ENCODE assay signal across 8 mouse cellular contexts in the genomic region with DNA sequence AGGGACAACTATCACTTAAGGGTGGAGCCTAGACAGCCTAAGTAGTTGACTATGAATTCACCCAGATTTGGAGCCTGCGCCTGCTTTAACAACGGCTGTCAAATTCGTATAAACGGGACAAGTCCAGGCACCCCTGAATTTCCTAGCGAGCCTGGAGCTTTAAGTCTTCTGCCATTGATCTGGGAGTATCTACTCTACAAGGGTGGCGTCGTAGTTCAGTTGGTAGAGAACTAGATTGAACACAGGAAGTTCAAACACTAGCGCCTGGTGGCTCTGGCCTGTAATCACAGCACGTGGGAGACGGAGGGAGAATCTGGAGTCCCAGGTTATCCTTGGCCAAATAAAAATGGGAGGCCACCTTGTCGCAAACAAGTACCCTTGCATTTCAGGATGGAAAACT. TPM values are rescaled to one million over a fixed set of nuclear protein-coding genes. Genes with fewer than 3 reads are reported as not detected.
DNase-seq lines count a peak whose midpoint lies in the region; ATAC-seq and TF ChIP-seq lines count a peak whose summit lies in the region.

No protein-coding gene starts in this region.

- peaks cover 3% of the 10 kb centered on the region; the same call in 1 of the 2 replicates for H3K79me2 ChIP-seq in liver, adult 2 months (ENCODE audit: control insufficient read depth, insufficient read depth, low read length)

- no peak for TF ChIP-seq POLR2A in liver, adult 2 months (IDR thresholded peaks at IDR 0.05; ENCODE audit: extremely low read depth, insufficient read depth, low read length)

- no peak for ATAC-seq in embryonic facial prominence, embryonic 11.5 days (replicated peaks; ENCODE audit: insufficient number of reproducible peaks, low FRiP score, low TSS enrichment, low read depth)
- peak; percentile 6; the same call in 1 of the 2 replicates for ATAC-seq in intestine, embryonic 16.5 days
- no peak for ATAC-seq in midbrain, embryonic 16.5 days

- H3K9me3 ChIP-seq in embryonic facial prominence, embryonic 11.5 days (replicated peaks; ENCODE audit: control insufficient read depth, low read length) = no peaks in the 10 kb centered on the region
- H3K9me3 ChIP-seq in intestine, embryonic 16.5 days (ENCODE audit: control insufficient read depth, low read length) = no peaks in the 10 kb centered on the region
- H3K9me3 ChIP-seq in midbrain, embryonic 16.5 days (replicated peaks; ENCODE audit: control insufficient read depth, low read length, poor library complexity, severe bottlenecking) = no peaks in the 10 kb centered on the region

- peaks cover 6% of the 10 kb centered on the region for H3K4me1 ChIP-seq in liver, adult 2 months (ENCODE audit: control insufficient read depth, insufficient read depth, low read length)
- H3K4me1 ChIP-seq in embryonic facial prominence, embryonic 11.5 days (ENCODE audit: control insufficient read depth, insufficient read depth, low read length) = no peaks in the 10 kb centered on the region
- peaks cover 7% of the 10 kb centered on the region; the same call in 1 of the 2 replicates for H3K4me1 ChIP-seq in intestine, embryonic 16.5 days (ENCODE audit: control insufficient read depth, insufficient read depth, low read length)
- peaks cover 8% of the 10 kb centered on the region for H3K4me1 ChIP-seq in midbrain, embryonic 16.5 days (ENCODE audit: control insufficient read depth, insufficient read depth, low read length)

- TF ChIP-seq CTCF in liver, adult 2 months (IDR thresholded peaks at IDR 0.05; ENCODE audit: low read depth, low read length) = no peak

- no peak for DNase-seq in liver, adult 2 months (ENCODE audit: extremely low read depth, low read depth, low spot score)
- no peak for DNase-seq in liver
- peak; percentile 24 for DNase-seq in embryonic facial prominence, embryonic 11.5 days (ENCODE audit: low spot score)
- DNase-seq in gastrocnemius, postnatal 14 days = no peak
- no peak for DNase-seq in urinary bladder, postnatal 25 days (ENCODE audit: low spot score)
- DNase-seq in embryo, embryonic 9.5 days (ENCODE audit: extremely low spot score) = no peak

- no peaks in the 10 kb centered on the region for H3K36me3 ChIP-seq in liver, adult 2 months (ENCODE audit: control insufficient read depth, insufficient read depth, low read length)
- no peaks in the 10 kb centered on the region for H3K36me3 ChIP-seq in embryonic facial prominence, embryonic 11.5 days (replicated peaks; ENCODE audit: control insufficient read depth, insufficient read depth, low read depth, low read length)
- H3K36me3 ChIP-seq in intestine, embryonic 16.5 days (ENCODE audit: control insufficient read depth, insufficient read depth, low read length) = no peaks in the 10 kb centered on the region
- no peaks in the 10 kb centered on the region for H3K36me3 ChIP-seq in midbrain, embryonic 16.5 days (ENCODE audit: control insufficient read depth, insufficient read depth, low read length)

- H3K9ac ChIP-seq in liver, adult 2 months (ENCODE audit: low read depth, low read length) = peak overlapping the region; percentile 15; the same call in 1 of the 2 replicates
- peak overlapping the region; percentile 65; the same call in 1 of the 2 replicates for H3K9ac ChIP-seq in embryonic facial prominence, embryonic 11.5 days (replicated peaks; ENCODE audit: low read length)
- H3K9ac ChIP-seq in intestine, embryonic 16.5 days (ENCODE audit: low read depth, low read length) = 0 out of 2 replicates have a peak overlapping the region, but pooled peaks have one; percentile 35
- no peak overlapping the region; the same call in 1 of the 2 replicates for H3K9ac ChIP-seq in midbrain, embryonic 16.5 days (ENCODE audit: low read depth, low read length)

- H3K4me2 ChIP-seq in embryonic facial prominence, embryonic 11.5 days (ENCODE audit: low read depth, low read length) = peak overlapping the region; percentile 93
- H3K4me2 ChIP-seq in intestine, embryonic 16.5 days (ENCODE audit: low read depth, low read length) = peak overlapping the region; percentile 96
- peak overlapping the region; percentile 96 for H3K4me2 ChIP-seq in midbrain, embryonic 16.5 days (ENCODE audit: low read length)

- 64% methylated on average over 11 of the region's 11 CpGs for whole genome bisulfite sequencing in liver, adult 2 months
- 64% methylated on average over 11 of the region's 11 CpGs for WGBS in embryonic facial prominence, embryonic 11.5 days
- WGBS in intestine, embryonic 16.5 days = 61% methylated on average over 11 of the region's 11 CpGs
- 66% methylated on average over 11 of the region's 11 CpGs for WGBS in midbrain, embryonic 16.5 days

- no peak overlapping the region for H3K4me3 ChIP-seq in liver, adult 2 months (ENCODE audit: insufficient read depth, low read depth, low read length)
- peak overlapping the region; percentile 70; the same call in 1 of the 2 replicates for H3K4me3 ChIP-seq in embryonic facial prominence, embryonic 11.5 days (ENCODE audit: low read depth, low read length)
- H3K4me3 ChIP-seq in intestine, embryonic 16.5 days (ENCODE audit: low read length) = peak overlapping the region; percentile 84
- H3K4me3 ChIP-seq in midbrain, embryonic 16.5 days (ENCODE audit: low read depth, low read length) = peak overlapping the region; percentile 71

- peak overlapping the region; percentile 39; the same call in 1 of the 2 replicates for H3K27ac ChIP-seq in liver, adult 2 months (replicated peaks; ENCODE audit: insufficient read depth, low read depth, low read length)
- H3K27ac ChIP-seq in embryonic facial prominence, embryonic 11.5 days (replicated peaks; ENCODE audit: low read depth, low read length) = no peak overlapping the region
- no peak overlapping the region for H3K27ac ChIP-seq in intestine, embryonic 16.5 days (ENCODE audit: low read length)
- no peak overlapping the region for H3K27ac ChIP-seq in midbrain, embryonic 16.5 days (ENCODE audit: low read length)

- no peaks in the 10 kb centered on the region for H3K27me3 ChIP-seq in liver, adult 2 months (ENCODE audit: control insufficient read depth, insufficient read depth, low read length)
- no peaks in the 10 kb centered on the region for H3K27me3 ChIP-seq in embryonic facial prominence, embryonic 11.5 days (ENCODE audit: control insufficient read depth, insufficient read depth, low read length)
- no peaks in the 10 kb centered on the region for H3K27me3 ChIP-seq in intestine, embryonic 16.5 days (replicated peaks; ENCODE audit: control insufficient read depth, insufficient read depth, low read length)
- no peaks in the 10 kb centered on the region for H3K27me3 ChIP-seq in midbrain, embryonic 16.5 days (ENCODE audit: control insufficient read depth, insufficient read depth, low read depth, low read length)

- intact Hi-C loops in gastrocnemius, postnatal 14 days (cut with DNase I; ENCODE audit: low total_unique reads) = no loop called here

RNA-seq across cellular contexts. Expression of a gene that starts 0.4 kb away (rescaled TPM):
- total RNA-seq in liver, adult 2 months (2014; rRNA removed) = 21.3 and 22.4 TPM in 2 replicates
- polyA plus RNA-seq in liver, adult 2 months (2012; rRNA removed) = 12.6 and 14.7 TPM in 2 replicates
- 7.6 and 10.0 TPM in 2 replicates for polyA plus RNA-seq in embryonic facial prominence, embryonic 11.5 days (2014; fragmentation: Nextera tagmentation; extraction: Ambion mirVana)
- polyA plus RNA-seq in intestine, embryonic 16.5 days (2015; fragmentation: Nextera tagmentation; extraction: Ambion mirVana) = 25.4 and 27.4 TPM in 2 replicates
- 34.1 and 40.1 TPM in 2 replicates for polyA plus RNA-seq in midbrain, embryonic 16.5 days (2015; fragmentation: Nextera tagmentation; extraction: Ambion mirVana)
- total RNA-seq in gastrocnemius, postnatal 14 days (2021) = 10 to 100 TPM; 17.2 to 20.8 TPM

RNA-seq across cellular contexts. Expression of a gene that starts 44.1 kb away (rescaled TPM):
- total RNA-seq in liver, adult 2 months (2014; rRNA removed) = 0.28 and 0.40 TPM in 2 replicates
- polyA plus RNA-seq in liver, adult 2 months (2012; rRNA removed) = 0.11 and 0.82 TPM in 2 replicates
- 0.90 and 0.92 TPM in 2 replicates for polyA plus RNA-seq in embryonic facial prominence, embryonic 11.5 days (2014; fragmentation: Nextera tagmentation; extraction: Ambion mirVana)
- polyA plus RNA-seq in intestine, embryonic 16.5 days (2015; fragmentation: Nextera tagmentation; extraction: Ambion mirVana) = 1.4 and 2.5 TPM in 2 replicates
- polyA plus RNA-seq in midbrain, embryonic 16.5 days (2015; fragmentation: Nextera tagmentation; extraction: Ambion mirVana) = 2.2 and 2.9 TPM in 2 replicates
- 1 to 10 TPM; 5.9 to 6.7 TPM for total RNA-seq in gastrocnemius, postnatal 14 days (2021)

RNA-seq across cellular contexts. Expression of a gene that starts 48.3 kb away (rescaled TPM):
- 6.2 and 12.2 TPM in 2 replicates for total RNA-seq in liver, adult 2 months (2014; rRNA removed)
- polyA plus RNA-seq in liver, adult 2 months (2012; rRNA removed) = 4.7 and 7.2 TPM in 2 replicates
- 380 and 405 TPM in 2 replicates for polyA plus RNA-seq in embryonic facial prominence, embryonic 11.5 days (2014; fragmentation: Nextera tagmentation; extraction: Ambion mirVana)
- 264 and 268 TPM in 2 replicates for polyA plus RNA-seq in intestine, embryonic 16.5 days (2015; fragmentation: Nextera tagmentation; extraction: Ambion mirVana)
- polyA plus RNA-seq in midbrain, embryonic 16.5 days (2015; fragmentation: Nextera tagmentation; extraction: Ambion mirVana) = 103 and 121 TPM in 2 replicates
- 10 to 100 TPM; 11.8 to 14.8 TPM for total RNA-seq in gastrocnemius, postnatal 14 days (2021)

Comparison
In these comparisons a context has a peak if more than half of its experiments do, and no peak if none do; other contexts are left out.
1. RNA of a gene that starts 48.3 kb away (polyA plus RNA-seq): 380 to 405 TPM in embryonic facial prominence, embryonic 11.5 days, 264 to 268 TPM in intestine, embryonic 16.5 days and 103 to 121 TPM in midbrain, embryonic 16.5 days; 4.7 to 7.2 TPM in liver, adult 2 months; every median in the first group is over 10 times any median in the second.
2. Peak in every context shown above with its lines, with median percentiles within 50 percentile points of each other: H3K4me2 ChIP-seq.